ENCODE assay signal across 34 mouse cellular contexts in the genomic region with DNA sequence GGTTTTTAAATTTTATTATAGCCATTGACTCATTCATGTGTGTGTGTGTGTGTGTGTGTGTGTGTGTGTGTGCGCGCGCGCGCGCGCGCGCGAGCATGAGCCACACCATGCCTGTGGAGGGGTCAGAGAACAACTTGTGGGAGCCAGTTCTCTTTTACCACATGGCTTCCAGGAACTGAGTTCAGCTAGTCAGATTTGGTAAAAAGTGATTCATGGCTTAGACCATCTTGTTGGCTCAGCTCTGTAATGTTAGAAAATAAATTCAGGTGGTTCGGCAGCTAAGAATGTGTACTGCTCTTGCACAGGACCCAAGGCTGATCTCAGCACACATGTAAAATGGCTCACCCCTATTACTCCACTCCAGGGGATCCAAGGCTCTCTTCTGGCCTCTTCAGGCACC. TPM values are rescaled to one million over a fixed set of nuclear protein-coding genes. Genes with fewer than 3 reads are reported as not detected.
DNase-seq lines count a peak whose midpoint lies in the region; ATAC-seq lines count a peak whose summit lies in the region.
"Had no signal": no experiment of that assay in that cellular context is flagged by ENCODE, and none has a peak within 500 bp of the region (broad histone marks: within the 10 kb centered on the region; RNA-seq: fewer than 3 reads in every experiment).

No protein-coding gene starts in this region.

- H3K27me3 ChIP-seq in midbrain, embryonic 11.5 days (ENCODE audit: control insufficient read depth, insufficient read depth, low read length): no peaks in the 10 kb centered on the region
- H3K27me3 ChIP-seq in midbrain, embryonic 10.5 days (ENCODE audit: low read depth, poor library complexity, severe bottlenecking): no peaks in the 10 kb centered on the region
- H3K27me3 ChIP-seq: heart, embryonic 13.5 days; hindbrain, embryonic 15.5 days; liver, embryonic 13.5 days; midbrain, embryonic 12.5 days; neural tube, embryonic 12.5 days; Patski had no signal

- ATAC-seq in midbrain, embryonic 11.5 days (ENCODE audit: low FRiP score): no peak
- ATAC-seq in megakaryocyte, adult 5-6 weeks (ENCODE audit: poor library complexity, severe bottlenecking): peak; percentile 22; the same call in 1 of the 2 replicates
- ATAC-seq: forebrain, embryonic 16.5 days; Patski had no signal

- no peaks in the 10 kb centered on the region for H3K36me3 ChIP-seq in midbrain, embryonic 11.5 days (ENCODE audit: control insufficient read depth, insufficient read depth, low read length)
- H3K36me3 ChIP-seq in midbrain, embryonic 10.5 days: no peaks in the 10 kb centered on the region
- H3K36me3 ChIP-seq: G1E; heart, embryonic 13.5 days; hindbrain, embryonic 15.5 days; liver, embryonic 13.5 days; midbrain, embryonic 12.5 days; neural tube, embryonic 12.5 days had no signal

- intact Hi-C loops in heart, postnatal 14 days (cut with DNase I): loop anchor here (5.0 kb wide), 1 partner anchor 151 kb away; no protein-coding TSS in a partner anchor

- no peaks in the 10 kb centered on the region for H3K9me3 ChIP-seq in midbrain, embryonic 11.5 days (ENCODE audit: control insufficient read depth, low read length)
- H3K9me3 ChIP-seq in midbrain, embryonic 10.5 days (replicated peaks): no peaks in the 10 kb centered on the region
- H3K9me3 ChIP-seq: G1E; heart, embryonic 13.5 days; hindbrain, embryonic 15.5 days; liver, embryonic 13.5 days; midbrain, embryonic 12.5 days; neural tube, embryonic 12.5 days had no signal

- WGBS in midbrain, embryonic 11.5 days: 97% methylated on average over 11 of the region's 11 CpGs
- WGBS in midbrain, embryonic 10.5 days: 96% methylated on average over 11 of the region's 11 CpGs

- H3K27ac ChIP-seq in midbrain, embryonic 11.5 days (ENCODE audit: low read depth, low read length): no peak overlapping the region
- no peak overlapping the region for H3K27ac ChIP-seq in midbrain, embryonic 10.5 days (replicated peaks)
- 0 out of 2 replicates have a peak overlapping the region, but pooled peaks have one; percentile 20 for H3K27ac ChIP-seq in brown adipose tissue, adult 24 weeks (replicated peaks; ENCODE audit: low read depth, low read length)
- H3K27ac ChIP-seq: heart, embryonic 13.5 days; hindbrain, embryonic 15.5 days; kidney, postnatal 0 days; liver, embryonic 13.5 days; midbrain, embryonic 12.5 days; neural tube, embryonic 12.5 days had no signal

- H3K4me3 ChIP-seq in midbrain, embryonic 11.5 days (ENCODE audit: low read depth, low read length): no peak overlapping the region
- no peak overlapping the region for H3K4me3 ChIP-seq in midbrain, embryonic 10.5 days
- H3K4me3 ChIP-seq in brown adipose tissue, adult 24 weeks (ENCODE audit: insufficient read depth, low read depth, low read length): no peak overlapping the region
- H3K4me3 ChIP-seq: erythroblast, embryonic 14.5 days; heart, embryonic 13.5 days; hindbrain, embryonic 15.5 days; liver, embryonic 13.5 days; midbrain, embryonic 12.5 days; myocyte; neural tube, embryonic 12.5 days had no signal

- peak; percentile 74 for DNase-seq in midbrain, embryonic 11.5 days (ENCODE audit: low spot score, missing footprints)
- no peak for DNase-seq in midbrain, embryonic 10.5 days (ENCODE audit: low spot score)
- no peak for DNase-seq in urinary bladder, adult 18-20 months (ENCODE audit: low spot score in 2 of 2)
- no peak for DNase-seq in heart, postnatal 14 days
- DNase-seq: adrenal gland, postnatal 10 days; cerebellum, adult 18-20 months; cerebellum, postnatal 10 days; heart, postnatal 10 days; kidney, adult 8-10 months; layer of hippocampus, postnatal 36 days; left cerebral cortex, postnatal 4 days; liver, embryonic 13.5 days; lung, embryonic 14.5 days; lung, postnatal 4 days; right cerebral cortex, adult 18-20 months; thymus, adult 2 months; thymus, postnatal 4 days had no signal

- no peak overlapping the region for H3K4me2 ChIP-seq in midbrain, embryonic 11.5 days
- H3K4me2 ChIP-seq: heart, embryonic 13.5 days; hindbrain, embryonic 15.5 days; liver, embryonic 13.5 days; lung, embryonic 14.5 days; midbrain, embryonic 12.5 days; neural tube, embryonic 12.5 days had no signal

- H3K4me1 ChIP-seq in midbrain, embryonic 11.5 days (ENCODE audit: control insufficient read depth, insufficient read depth, low read length): no peaks in the 10 kb centered on the region
- H3K4me1 ChIP-seq in midbrain, embryonic 10.5 days: no peaks in the 10 kb centered on the region
- peaks cover 2% of the 10 kb centered on the region; the same call in 1 of the 2 replicates for H3K4me1 ChIP-seq in brown adipose tissue, adult 24 weeks (ENCODE audit: control insufficient read depth, insufficient read depth, insufficient read length, low read length)
- H3K4me1 ChIP-seq: hindbrain, embryonic 15.5 days; midbrain, embryonic 12.5 days; neural tube, embryonic 12.5 days had no signal

- no peak overlapping the region for H3K9ac ChIP-seq in midbrain, embryonic 11.5 days (ENCODE audit: low read length)
- H3K9ac ChIP-seq: heart, embryonic 13.5 days; hindbrain, embryonic 15.5 days; liver, embryonic 13.5 days; lung, embryonic 14.5 days; midbrain, embryonic 12.5 days; neural tube, embryonic 12.5 days had no signal

RNA-seq across cellular contexts. Expression of a gene that starts 30.4 kb away (rescaled TPM):
- 105 and 111 TPM in 2 replicates for polyA plus RNA-seq in midbrain, embryonic 11.5 days (2014; fragmentation: Nextera tagmentation; extraction: Ambion mirVana)
- polyA plus RNA-seq in midbrain, embryonic 10.5 days (2016; fragmentation: Nextera tagmentation; extraction: Ambion mirVana): 102 and 120 TPM in 2 replicates
- 65.6 and 89.1 TPM in 2 replicates for polyA plus RNA-seq in brown adipose tissue, adult 24 weeks (2012; ENCODE audit: insufficient read depth, insufficient read length, missing spikeins)
- 145 and 164 TPM in 2 replicates for total RNA-seq in megakaryocyte, adult 5-6 weeks (2015)
- 178 and 195 TPM in 2 replicates for total RNA-seq in megakaryocyte, adult 5-6 weeks (2017)
- 10 to 100 TPM; 50.4 to 51.9 TPM for total RNA-seq in heart, postnatal 14 days (2021)

RNA-seq across cellular contexts. Expression of a gene that starts 30.6 kb away (rescaled TPM):
- 15.7 and 17.4 TPM in 2 replicates for polyA plus RNA-seq in midbrain, embryonic 11.5 days (2014; fragmentation: Nextera tagmentation; extraction: Ambion mirVana)
- 22.5 and 26.0 TPM in 2 replicates for polyA plus RNA-seq in midbrain, embryonic 10.5 days (2016; fragmentation: Nextera tagmentation; extraction: Ambion mirVana)
- 21.4 and 26.4 TPM in 2 replicates for polyA plus RNA-seq in brown adipose tissue, adult 24 weeks (2012; ENCODE audit: insufficient read depth, insufficient read length, missing spikeins)
- total RNA-seq in megakaryocyte, adult 5-6 weeks (2015): 6.8 and 9.4 TPM in 2 replicates
- 12.8 and 13.2 TPM in 2 replicates for total RNA-seq in megakaryocyte, adult 5-6 weeks (2017)
- total RNA-seq in heart, postnatal 14 days (2021): 1 to 10 TPM; 8.5 to 9.6 TPM

RNA-seq across cellular contexts. Expression of a gene that starts 30.8 kb away (rescaled TPM):
- 0.29 TPM in 1 of 2 replicates, not detected in the other for polyA plus RNA-seq in midbrain, embryonic 11.5 days (2014; fragmentation: Nextera tagmentation; extraction: Ambion mirVana)
- polyA plus RNA-seq in midbrain, embryonic 10.5 days (2016; fragmentation: Nextera tagmentation; extraction: Ambion mirVana): not detected in 2 replicates
- not detected in 2 replicates for polyA plus RNA-seq in brown adipose tissue, adult 24 weeks (2012; ENCODE audit: insufficient read depth, insufficient read length, missing spikeins)
- not detected in 2 replicates for total RNA-seq in megakaryocyte, adult 5-6 weeks (2015)
- total RNA-seq in megakaryocyte, adult 5-6 weeks (2017): not detected in 2 replicates
- not detected for total RNA-seq in heart, postnatal 14 days (2021)
- total RNA-seq: adrenal gland, postnatal 10 days; gastrocnemius, adult 8-10 months; gastrocnemius, postnatal 4 days; heart, adult 8-10 months; heart, postnatal 10 days; midbrain, postnatal 0 days had no signal
- polyA plus RNA-seq: erythroblast, embryonic 14.5 days; forebrain, embryonic 16.5 days; G1E; hindbrain, embryonic 15.5 days; inflammation-experienced regulatory T-cells, adult 6 months; liver, embryonic 13.5 days; midbrain, embryonic 12.5 days; midbrain, postnatal 0 days; myocyte; Patski had no signal
